Mouse (Mus musculus) heart, embryonic 16.5 days (tissue): ENCODE data around the gene Gemin5. TPM values are rescaled to one million over a fixed set of nuclear protein-coding genes. Genes with fewer than 3 reads are reported as not detected.

Experiments used
- ATAC-seq: fragments of 200-750 bp; cut with Nextera tagmentation; replicated peaks from 2 replicates; pipeline ENCODE4 v1.8.0; 2017; ENCODE audit warnings: moderate number of reproducible peaks; ENCODE audit not compliant: insufficient read depth, low FRiP score; ENCODE audit errors: extremely low read depth
- H3K27ac ChIP-seq: fragments of 300-500 bp; sonication (generic); 2 replicates; pipeline ENCODE4 v1.5.1; 2014; ENCODE audit warnings: mild to moderate bottlenecking, low read length, control low read depth, moderate library complexity
- H3K27me3 ChIP-seq: fragments of 300-500 bp; sonication (generic); 2 replicates; pipeline ENCODE4 v1.6.1; 2014; ENCODE audit warnings: low read length, mixed read lengths; ENCODE audit not compliant: control insufficient read depth, insufficient read depth
- H3K36me3 ChIP-seq: fragments of 300-500 bp; sonication (generic); 2 replicates; pipeline ENCODE4 v1.6.1; 2014; ENCODE audit not compliant: control insufficient read depth, insufficient read depth
- H3K4me1 ChIP-seq: fragments of 300-500 bp; sonication (generic); 2 replicates; pipeline ENCODE4 v1.6.1; 2014; ENCODE audit warnings: low read length, mixed read lengths; ENCODE audit not compliant: control insufficient read depth, insufficient read depth
- H3K4me2 ChIP-seq: fragments of 300-500 bp; sonication (generic); 2 replicates; pipeline ENCODE4 v1.6.1; 2014; ENCODE audit warnings: low read depth, mild to moderate bottlenecking, control low read depth, low read length
- H3K4me3 ChIP-seq: fragments of 300-500 bp; sonication (generic); 2 replicates; pipeline ENCODE4 v1.5.1; 2014; ENCODE audit warnings: mild to moderate bottlenecking, control low read depth, low read length
- H3K9ac ChIP-seq: fragments of 300-500 bp; sonication (generic); 2 replicates; pipeline ENCODE4 v1.6.1; 2014; ENCODE audit warnings: low read length, control low read depth
- H3K9me3 ChIP-seq: fragments of 300-500 bp; sonication (generic); replicated peaks from 2 replicates; pipeline ENCODE4 v1.6.1; 2016; ENCODE audit warnings: low read length; ENCODE audit not compliant: control insufficient read depth
- WGBS: fragments of 180-500 bp; shearing (Covaris S2); extraction: QIAGEN DNeasy Blood & Tissue Kit; methylation state at CpG from one replicate; pipeline ENCODE4 v1.1.7; 2014; 5-methylcytosine and 5-hydroxymethylcytosine counted together
- polyA plus RNA-seq: library from polyadenylated mRNA; unstranded; fragments of >200 nt; fragmentation: Nextera tagmentation; extraction: Ambion mirVana; gene quantifications from 2 replicates; pipeline ENCODE4 v1.2.1, GENCODE M21; 2015

Gene Gemin5
- polyA plus RNA-seq, 1 experiment from 2014 or later = 11.5 TPM

DNA sequence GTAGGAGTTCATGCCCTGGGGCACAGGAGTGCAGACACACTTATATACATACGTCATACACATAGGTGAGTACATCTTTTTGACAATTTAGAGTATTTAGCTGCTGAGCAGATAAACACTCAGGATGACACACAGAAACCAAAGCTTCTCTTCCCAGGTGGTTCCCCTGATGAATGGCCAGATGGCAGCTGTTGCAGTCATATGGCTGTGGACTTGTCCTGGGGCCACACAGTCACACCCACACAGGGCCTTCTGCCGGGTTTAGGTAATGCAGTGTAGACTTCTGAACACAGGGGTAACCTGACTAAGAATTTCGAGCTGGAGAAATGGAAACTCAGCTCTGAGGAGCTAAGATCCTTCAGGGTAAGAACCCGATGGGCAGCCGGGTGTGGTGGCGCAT lies 86.6 kb downstream of the Gemin5 start:
- Histone ChIP-seq H3K9ac (no peak overlapping the region), H3K27ac (no peak overlapping the region), H3K9me3 (no peaks in the 10 kb centered on the region), H3K4me3 (no peak overlapping the region), H3K4me2 (no peak overlapping the region), H3K27me3 (no peaks in the 10 kb centered on the region), H3K4me1 (no peaks in the 10 kb centered on the region), H3K36me3 (no peaks in the 10 kb centered on the region)
- ATAC-seq = no peak
- WGBS = 87% methylated on average over 6 of the region's 6 CpGs

DNA sequence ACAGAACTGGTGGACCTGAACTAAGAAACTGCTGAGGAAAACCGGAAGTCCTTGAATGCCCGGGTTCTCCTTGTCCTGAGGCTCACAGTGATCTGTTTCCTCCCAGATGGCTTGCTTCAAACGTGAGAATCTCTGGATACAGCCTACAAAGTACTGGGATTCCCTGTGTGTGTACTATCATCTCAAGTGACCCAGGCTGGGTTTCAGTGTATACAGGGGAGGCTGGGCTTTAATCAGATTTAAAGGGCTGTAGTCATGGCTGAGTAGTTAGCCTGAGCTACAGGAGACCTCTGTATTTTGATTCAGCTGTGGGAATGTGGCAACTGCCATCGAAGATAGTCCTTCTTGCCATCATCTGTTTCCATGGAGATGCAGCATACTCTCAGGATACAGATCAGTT lies 91.1 kb downstream of the Gemin5 start:
- no peaks in the 10 kb centered on the region for H3K27me3 ChIP-seq
- H3K4me3 ChIP-seq = no peak overlapping the region
- H3K4me1 ChIP-seq = no peaks in the 10 kb centered on the region
- no peak for ATAC-seq
- H3K9ac ChIP-seq = no peak overlapping the region
- no peaks in the 10 kb centered on the region for H3K9me3 ChIP-seq
- 70% methylated on average over 4 of the region's 4 CpGs for WGBS
- H3K36me3 ChIP-seq = no peaks in the 10 kb centered on the region
- no peak overlapping the region for H3K4me2 ChIP-seq
- H3K27ac ChIP-seq = no peak overlapping the region

DNA sequence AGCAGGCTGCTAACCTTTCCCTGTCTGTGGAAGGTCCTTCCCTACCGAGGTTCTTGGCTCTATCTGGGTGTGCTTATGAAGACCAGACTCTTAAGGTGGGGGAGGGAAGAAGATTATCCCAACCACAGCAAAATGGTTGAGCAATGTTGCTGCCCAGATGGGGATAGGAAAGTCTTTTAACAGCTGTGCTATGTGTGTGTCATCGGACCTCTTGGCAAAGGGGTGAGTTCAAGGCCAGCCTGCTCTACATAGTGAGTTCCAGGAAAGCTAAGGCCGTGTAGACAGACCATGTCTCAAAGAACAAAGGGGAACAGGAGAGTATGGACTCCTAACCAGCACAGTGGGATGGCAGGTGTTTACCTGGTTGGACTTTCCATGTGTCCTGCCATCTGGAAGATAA lies 95.4 kb downstream of the Gemin5 start:
- no peak for ATAC-seq
- no peaks in the 10 kb centered on the region for H3K36me3 ChIP-seq
- no peak overlapping the region for H3K9ac ChIP-seq
- no peak overlapping the region for H3K4me2 ChIP-seq
- WGBS = 68% methylated on average over 3 of the region's 3 CpGs
- no peak overlapping the region for H3K4me3 ChIP-seq
- H3K27ac ChIP-seq = no peak overlapping the region
- no peaks in the 10 kb centered on the region for H3K4me1 ChIP-seq
- H3K27me3 ChIP-seq = no peaks in the 10 kb centered on the region
- H3K9me3 ChIP-seq = no peaks in the 10 kb centered on the region

Other genes starting within 250 kb of the Gemin5 start
- 12.1 and 12.9 TPM in 2 replicates for gene Larp1, start 159.5 kb downstream of the Gemin5 start, polyA plus RNA-seq
- not detected in 2 replicates for gene Gm12248, start 75.4 kb downstream of the Gemin5 start, polyA plus RNA-seq
- gene Cnot8, start 64.4 kb downstream of the Gemin5 start, polyA plus RNA-seq = 79.9 and 91.3 TPM in 2 replicates
- 112 TPM in 2 replicates for gene Mrpl22, start 3.1 kb upstream of the Gemin5 start, polyA plus RNA-seq
- gene Igtp, start 31.0 kb upstream of the Gemin5 start, polyA plus RNA-seq = 8.2 and 12.3 TPM in 2 replicates
- gene Irgm2, start 31.1 kb upstream of the Gemin5 start, polyA plus RNA-seq = 4.2 and 6.4 TPM in 2 replicates
- 0.08 TPM in 1 of 2 replicates, not detected in the other for gene 4930438A08Rik, start 106.3 kb upstream of the Gemin5 start, polyA plus RNA-seq
- 15.0 and 16.6 TPM in 2 replicates for gene Zfp692, start 138.5 kb upstream of the Gemin5 start, polyA plus RNA-seq
- gene Zfp672, start 161.8 kb upstream of the Gemin5 start, polyA plus RNA-seq = 38.8 and 40.5 TPM in 2 replicates
- 32.0 and 32.5 TPM in 2 replicates for gene Sh3bp5l, start 162.2 kb upstream of the Gemin5 start, polyA plus RNA-seq
- 1.4 TPM in 1 of 2 replicates, not detected in the other for gene Lypd8, start 210.5 kb upstream of the Gemin5 start, polyA plus RNA-seq